Mouse (Mus musculus) limb, embryonic 14.5 days (tissue): ENCODE measurements around the gene Gm49368. TPM values are rescaled to one million over a fixed set of nuclear protein-coding genes. Genes with fewer than 3 reads are reported as not detected.

Source experiments
- ATAC-seq: fragments of 200-750 bp; cut with Nextera tagmentation; 2 replicates; pipeline ENCODE4 v1.8.0; 2017; ENCODE audit warnings: low read depth, moderate number of reproducible peaks, moderate TSS enrichment; ENCODE audit not compliant: low FRiP score
- DNase-seq: peaks from one replicate; pipeline ENCODE4 v3.0.0-alpha.2; 2015; ENCODE audit warnings: low spot score
- H3K27ac ChIP-seq: fragments of 300-500 bp; sonication (generic); replicated peaks from 2 replicates; pipeline ENCODE4 v1.5.1; 2014; ENCODE audit warnings: low read depth, mild to moderate bottlenecking, low read length, moderate library complexity, mixed read lengths
- H3K27me3 ChIP-seq: fragments of 300-500 bp; sonication (generic); 2 replicates; pipeline ENCODE4 v1.6.1; 2014; ENCODE audit warnings: low read length, mixed read lengths; ENCODE audit not compliant: control insufficient read depth, insufficient read depth
- H3K36me3 ChIP-seq: fragments of 300-500 bp; sonication (generic); 2 replicates; pipeline ENCODE4 v1.6.1; 2014; ENCODE audit warnings: mild to moderate bottlenecking, low read length, moderate library complexity, mixed read lengths; ENCODE audit not compliant: control insufficient read depth, insufficient read depth
- H3K4me1 ChIP-seq: fragments of 300-500 bp; sonication (generic); 2 replicates; pipeline ENCODE4 v1.6.1; 2014; ENCODE audit warnings: antibody characterized with exemption, low read length, mixed read lengths; ENCODE audit not compliant: control insufficient read depth, insufficient read depth
- H3K4me2 ChIP-seq: fragments of 300-500 bp; sonication (generic); replicated peaks from 2 replicates; pipeline ENCODE4 v1.6.1; 2014; ENCODE audit warnings: low read depth, mild to moderate bottlenecking, low read length, moderate library complexity; ENCODE audit not compliant: severe bottlenecking
- H3K4me3 ChIP-seq: fragments of 300-500 bp; sonication (generic); replicated peaks from 2 replicates; pipeline ENCODE4 v1.5.1; 2014; ENCODE audit warnings: low read length
- H3K9ac ChIP-seq: fragments of 300-500 bp; sonication (generic); 2 replicates; pipeline ENCODE4 v1.6.1; 2014; ENCODE audit warnings: mild to moderate bottlenecking, low read depth, low read length, moderate library complexity; ENCODE audit not compliant: severe bottlenecking
- H3K9me3 ChIP-seq: fragments of 300-500 bp; sonication (generic); 2 replicates; pipeline ENCODE4 v1.6.1; 2016; ENCODE audit warnings: low read length; ENCODE audit not compliant: control insufficient read depth
- POLR2A ChIP-seq: fragments of 200-500 bp; IDR thresholded peaks from 2 replicates; pipeline ENCODE4 v1.8.0; 2012; ENCODE audit warnings: inconsistent platforms, mild to moderate bottlenecking, moderate library complexity, borderline replicate concordance; ENCODE audit not compliant: insufficient read depth, insufficient read length; ENCODE audit errors: extremely low read depth
- WGBS: fragments of 180-500 bp; shearing (Covaris S2); extraction: QIAGEN DNeasy Blood & Tissue Kit; methylation state at CpG from one replicate; pipeline ENCODE4 v1.1.7; 2014; 5-methylcytosine and 5-hydroxymethylcytosine counted together
- polyA plus RNA-seq, 2 experiments: library from polyadenylated mRNA; depleted of rRNA in 1 of 2; stranded (reverse) in 1 of 2; unstranded in 1 of 2; fragments of >200 nt; fragmentation: Nextera tagmentation in 1 of 2; extraction: Ambion mirVana in 1 of 2; gene quantifications; 2 replicates each; pipeline versions ENCODE4 v1.2.1 to v1.2.3; 2012 to 2014

The Gm49368 gene
- polyA plus RNA-seq, 2 experiments: 0.01 TPM; not detected in 1

DNA sequence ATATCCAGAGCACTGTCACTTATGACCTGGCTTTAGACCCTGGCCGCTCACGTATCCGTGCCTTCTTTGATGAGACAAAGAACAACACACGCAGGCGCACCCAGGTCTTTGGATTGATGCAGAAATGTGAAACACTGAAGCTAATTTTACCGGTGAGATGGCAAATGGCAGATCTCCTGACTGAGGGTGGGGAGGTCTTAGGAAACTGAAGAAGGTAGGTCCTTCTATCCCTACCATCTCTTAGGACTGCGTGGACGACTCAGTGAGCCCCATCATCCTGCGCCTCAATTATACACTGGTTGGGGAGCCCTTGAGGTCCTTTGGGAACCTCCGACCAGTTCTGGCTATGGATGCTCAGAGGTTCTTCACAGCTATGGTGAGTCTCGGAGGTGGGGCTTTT is 49.6 kb downstream of the Gm49368 start:
- no peak for TF ChIP-seq POLR2A
- Histone ChIP-seq H3K27ac (no peak overlapping the region), H3K4me2 (no peak overlapping the region), H3K27me3 (no peaks in the 10 kb centered on the region), H3K9ac (no peak overlapping the region), H3K4me1 (no peaks in the 10 kb centered on the region), H3K4me3 (no peak overlapping the region), H3K9me3 (no peaks in the 10 kb centered on the region), H3K36me3 (no peaks in the 10 kb centered on the region)
- DNase-seq: no peak
- ATAC-seq: no peak
- WGBS: 88% methylated on average over 11 of the region's 11 CpGs

DNA sequence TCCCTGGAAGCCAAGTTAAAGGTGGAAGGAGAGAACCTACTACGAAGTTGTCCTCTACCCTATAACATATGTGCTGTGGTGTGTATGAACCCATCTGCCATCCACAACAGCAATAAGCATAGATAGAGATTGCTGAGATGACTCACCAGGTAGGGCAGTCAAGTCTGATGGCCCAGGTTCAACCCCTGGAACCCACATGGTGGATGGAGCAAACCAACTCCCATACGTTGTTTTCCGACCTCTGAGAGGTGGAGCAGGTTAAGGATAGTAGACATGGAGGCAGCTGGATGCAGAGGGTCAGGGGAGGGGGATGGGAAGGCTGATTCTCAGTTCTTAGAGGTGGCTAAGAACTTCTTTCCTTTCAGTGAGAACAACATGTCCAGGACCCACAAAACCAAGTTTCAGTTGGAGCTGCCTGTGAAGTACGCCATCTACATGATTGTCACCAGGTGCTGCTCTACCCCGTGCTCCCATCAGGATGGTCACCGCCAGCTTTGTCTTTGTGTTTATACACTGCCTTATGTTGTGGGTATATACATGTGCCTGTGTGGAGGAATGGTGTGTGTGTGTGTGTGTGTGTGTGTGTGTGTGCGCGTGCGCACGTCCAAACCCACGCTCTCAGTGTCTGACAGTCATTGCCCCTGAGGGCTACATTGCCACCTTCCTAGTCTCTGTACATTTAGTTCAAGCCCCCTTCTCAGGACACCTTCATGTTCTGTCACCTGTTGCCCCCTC is 52.1 kb downstream of the Gm49368 start:
- no peaks in the 10 kb centered on the region for H3K27me3 ChIP-seq
- 94% methylated on average over 11 of the region's 11 CpGs for WGBS
- TF ChIP-seq POLR2A: no peak

DNA sequence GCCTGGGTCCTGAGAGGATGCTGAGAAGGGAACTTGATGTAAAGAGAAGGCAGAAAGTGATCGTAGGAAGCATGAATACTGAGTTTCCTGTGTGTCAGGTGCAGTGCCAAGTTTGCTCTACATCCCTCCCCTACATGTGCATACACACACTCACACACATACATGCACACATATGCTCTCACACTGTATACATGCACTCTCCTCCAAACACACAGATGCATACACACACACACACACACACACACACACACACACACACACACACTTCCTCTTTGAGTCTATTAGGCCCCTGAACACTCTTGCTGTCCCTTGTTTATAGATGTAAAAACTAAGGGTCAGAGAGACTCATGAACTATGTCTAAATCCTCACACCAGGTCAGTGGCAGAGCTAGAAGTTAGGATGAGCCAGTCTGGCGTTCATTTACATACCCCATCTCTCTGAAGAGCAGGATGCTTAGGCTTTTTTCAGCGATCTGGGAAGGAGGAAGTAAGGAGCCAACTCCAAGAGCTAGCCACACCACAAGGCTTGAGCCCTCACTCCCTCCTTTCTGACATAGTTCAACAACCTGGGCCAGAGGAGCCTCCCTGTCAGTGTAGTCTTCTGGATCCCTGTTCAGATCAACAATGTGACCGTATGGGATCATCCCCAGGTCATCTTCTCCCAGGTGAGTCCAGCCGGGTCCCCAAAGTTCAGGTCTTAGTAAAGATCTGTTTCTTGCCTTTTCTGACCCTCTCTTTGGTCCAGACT is 52.9 kb downstream of the Gm49368 start:
- no peaks in the 10 kb centered on the region for H3K9me3 ChIP-seq
- H3K9ac ChIP-seq: no peak overlapping the region
- no peaks in the 10 kb centered on the region for H3K27me3 ChIP-seq
- 73% methylated on average over 5 of the region's 5 CpGs for WGBS
- H3K36me3 ChIP-seq: no peaks in the 10 kb centered on the region
- H3K4me1 ChIP-seq: no peaks in the 10 kb centered on the region
- DNase-seq (no peak), ATAC-seq (no peak)
- no peak overlapping the region for H3K27ac ChIP-seq
- H3K4me3 ChIP-seq: no peak overlapping the region
- no peak overlapping the region for H3K4me2 ChIP-seq
- no peak for TF ChIP-seq POLR2A

More for the DNA sequence above, 52.1 kb downstream of the Gm49368 start:
- DNase-seq: no peak
- no peaks in the 10 kb centered on the region for H3K36me3 ChIP-seq
- no peaks in the 10 kb centered on the region for H3K9me3 ChIP-seq
- H3K9ac ChIP-seq: no peak overlapping the region
- H3K4me2 ChIP-seq: no peak overlapping the region
- no peak overlapping the region for H3K27ac ChIP-seq
- no peak overlapping the region for H3K4me3 ChIP-seq
- ATAC-seq: no peak
- no peaks in the 10 kb centered on the region for H3K4me1 ChIP-seq

DNA sequence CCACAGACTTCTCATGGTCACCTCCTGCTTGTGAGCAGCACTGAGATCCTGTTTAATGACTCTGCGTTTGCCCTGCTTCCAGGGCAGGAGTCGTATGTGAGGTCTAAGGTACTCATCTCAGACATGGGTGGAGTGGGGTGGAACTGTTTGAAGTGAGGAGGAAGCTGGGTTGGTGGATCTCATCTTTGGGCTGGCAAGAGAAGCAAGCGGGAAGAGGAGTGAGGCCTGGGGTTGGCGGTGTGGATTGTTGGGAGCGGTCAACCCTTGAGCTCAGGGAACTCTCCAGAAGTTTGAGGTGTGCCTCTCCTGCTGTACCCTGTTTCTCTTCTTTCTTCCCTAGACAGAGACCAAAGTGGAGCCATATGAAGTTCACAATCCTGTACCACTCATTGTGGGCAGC is 53.9 kb downstream of the Gm49368 start:
- TF ChIP-seq POLR2A: no peak
- no peak for ATAC-seq
- DNase-seq: no peak
- H3K9ac ChIP-seq: no peak overlapping the region
- H3K36me3 ChIP-seq: no peaks in the 10 kb centered on the region
- 86% methylated on average over 5 of the region's 5 CpGs for WGBS
- H3K27me3 ChIP-seq: no peaks in the 10 kb centered on the region
- no peaks in the 10 kb centered on the region for H3K9me3 ChIP-seq
- no peaks in the 10 kb centered on the region for H3K4me1 ChIP-seq
- H3K27ac ChIP-seq: no peak overlapping the region
- H3K4me3 ChIP-seq: no peak overlapping the region
- H3K4me2 ChIP-seq: no peak overlapping the region

DNA sequence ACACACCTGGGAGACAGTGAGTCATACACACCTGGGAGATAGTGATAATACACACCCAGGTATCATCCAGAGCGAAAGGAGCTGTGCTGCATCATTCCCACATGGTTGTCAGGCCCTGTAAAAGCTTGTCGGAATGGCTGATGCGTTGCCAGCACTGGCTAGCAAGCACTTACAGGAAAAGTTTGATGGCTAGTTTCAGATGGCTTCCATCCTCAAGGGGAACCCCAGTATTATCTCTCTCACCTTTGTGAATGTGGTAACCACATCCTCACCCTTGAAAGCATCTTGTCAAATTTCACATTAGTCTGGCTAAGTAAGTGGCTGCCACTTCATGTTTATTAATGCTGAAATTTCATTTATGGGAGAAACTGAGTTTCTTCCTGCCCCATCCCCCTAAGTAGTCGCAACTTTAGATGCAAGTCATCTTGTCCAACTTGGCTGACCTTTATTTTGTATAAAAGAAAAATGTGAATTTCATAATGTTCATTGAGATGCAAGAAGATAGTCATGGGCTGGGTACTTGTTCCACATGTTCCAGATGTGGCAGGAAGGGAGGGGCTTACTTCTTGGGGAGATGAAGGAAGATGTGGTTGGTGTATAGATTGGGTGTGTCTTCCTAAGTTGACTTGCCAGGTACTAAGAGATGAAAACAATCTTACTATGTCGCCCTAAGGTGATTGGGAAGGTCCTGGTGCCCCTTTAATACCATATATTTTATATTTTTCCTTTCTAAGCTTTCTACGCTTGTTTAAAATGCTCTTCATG is 57.4 kb downstream of the Gm49368 start:
- no peaks in the 10 kb centered on the region for H3K36me3 ChIP-seq
- 83% methylated on average over 6 of the region's 6 CpGs for WGBS
- H3K27ac ChIP-seq: no peak overlapping the region
- no peak overlapping the region for H3K4me2 ChIP-seq
- DNase-seq (no peak), ATAC-seq (no peak)
- H3K27me3 ChIP-seq: no peaks in the 10 kb centered on the region
- H3K9me3 ChIP-seq: no peaks in the 10 kb centered on the region
- H3K9ac ChIP-seq: no peak overlapping the region
- H3K4me3 ChIP-seq: no peak overlapping the region
- no peaks in the 10 kb centered on the region for H3K4me1 ChIP-seq
- no peak for TF ChIP-seq POLR2A
